Mouse (Mus musculus) gonadal fat pad, adult 2 months (tissue): ENCODE results near the gene Pir. TPM values are rescaled to one million over a fixed set of nuclear protein-coding genes. Genes with fewer than 3 reads are reported as not detected.

ENCODE experiments used
- DNase-seq: peaks from one replicate; pipeline ENCODE4 v3.0.0-alpha.2; 2012; ENCODE audit warnings: low read depth
- polyA plus RNA-seq: library from polyadenylated mRNA; depleted of rRNA; stranded (reverse); fragments of >200 nt; gene quantifications from 2 replicates; pipeline ENCODE4 v1.2.3, GENCODE M21; 2012; rRNA removed

Gene Pir
- polyA plus RNA-seq, result 1.9 and 3.2 TPM in 2 replicates

- DNase-seq, result no peak
These were observed at the start of gene Pir for GRCm38 (mm10) chrX:164269285-164269761. TSS of gene Pir (plus strand) at chrX:164269371.

GRCm38 (mm10) chrX:164221989-164222388 lies 47.2 kb upstream of the Pir start:
- DNase-seq, result no peak

- DNase-seq, result no peak
These were observed 35.8 kb upstream of the Pir start for GRCm38 (mm10) chrX:164233380-164233779.

GRCm38 (mm10) chrX:164245714-164246113 lies 23.5 kb upstream of the Pir start:
- DNase-seq, result no peak

GRCm38 (mm10) chrX:164246722-164247121 lies 22.4 kb upstream of the Pir start:
- DNase-seq, result no peak

GRCm38 (mm10) chrX:164256527-164256926 lies 12.6 kb upstream of the Pir start:
- DNase-seq, result no peak

GRCm38 (mm10) chrX:164258057-164258456 lies 11.1 kb upstream of the Pir start, which contains the start of gene Bmx:
TSS of gene Bmx (minus strand) at chrX:164258193.
- no peak for DNase-seq

GRCm38 (mm10) chrX:164258662-164259061 lies 10.5 kb upstream of the Pir start:
- DNase-seq, result no peak

- DNase-seq, result no peak
These were observed 6.9 kb upstream of the Pir start for GRCm38 (mm10) chrX:164262286-164262685.

GRCm38 (mm10) chrX:164264861-164265260 lies 4.3 kb upstream of the Pir start:
- DNase-seq, result no peak

- no peak for DNase-seq
These were observed 1.4 kb downstream of the Pir start for GRCm38 (mm10) chrX:164270603-164271002.

GRCm38 (mm10) chrX:164275536-164275935 lies 6.4 kb downstream of the Pir start:
- DNase-seq, result no peak

- DNase-seq, result no peak
These were observed 11.9 kb downstream of the Pir start for GRCm38 (mm10) chrX:164280918-164281647.

GRCm38 (mm10) chrX:164283808-164284207 lies 14.6 kb downstream of the Pir start:
- no peak for DNase-seq

- no peak for DNase-seq
These were observed 17.9 kb downstream of the Pir start for GRCm38 (mm10) chrX:164287077-164287476.

- peak; percentile 10 for DNase-seq
These were observed 22.0 kb downstream of the Pir start for GRCm38 (mm10) chrX:164291147-164291546.

GRCm38 (mm10) chrX:164306250-164306649 lies 37.1 kb downstream of the Pir start:
- no peak for DNase-seq

GRCm38 (mm10) chrX:164313876-164314275 lies 44.7 kb downstream of the Pir start:
- no peak for DNase-seq

- DNase-seq, result no peak
These were observed 49.4 kb downstream of the Pir start for GRCm38 (mm10) chrX:164318554-164318953.

- no peak for DNase-seq
These were observed 50.9 kb downstream of the Pir start for GRCm38 (mm10) chrX:164320031-164320430.

- DNase-seq, result no peak
These were observed 53.3 kb downstream of the Pir start for GRCm38 (mm10) chrX:164322492-164322891.

GRCm38 (mm10) chrX:164323391-164323913 lies 54.3 kb downstream of the Pir start:
- DNase-seq, result no peak

GRCm38 (mm10) chrX:164330351-164330750 lies 61.2 kb downstream of the Pir start:
- DNase-seq, result no peak
